Mouse (Mus musculus) fat pad, adult 2 months (tissue): ENCODE results near the gene Rassf6.
A peak's percentile ranks its signal among the peaks of the same experiment; 100 is the strongest.

Source experiments
- DNase-seq: peaks from one replicate; pipeline ENCODE4 v3.0.0-alpha.2; 2011; ENCODE audit warnings: low read depth, low spot score; ENCODE audit errors: extremely low read depth

Rassf6 gene

GRCm38 (mm10) chr5:90640286-90641217 lies at the start of gene Rassf6:
Gene Rassf6 (minus strand): TSS chr5:90640657.
- peak; percentile 42 for DNase-seq

- DNase-seq, result peak; percentile 31
These were observed 49.1 kb upstream of the Rassf6 start for GRCm38 (mm10) chr5:90689426-90690128.

GRCm38 (mm10) chr5:90687913-90688312 lies 47.5 kb upstream of the Rassf6 start:
- no peak for DNase-seq

GRCm38 (mm10) chr5:90684994-90685393 lies 44.5 kb upstream of the Rassf6 start:
- no peak for DNase-seq

GRCm38 (mm10) chr5:90681842-90682241 lies 41.4 kb upstream of the Rassf6 start:
- peak; percentile 36 for DNase-seq

- DNase-seq, result no peak
These were observed 37.1 kb upstream of the Rassf6 start for GRCm38 (mm10) chr5:90677560-90677959.

GRCm38 (mm10) chr5:90661852-90662251 lies 21.4 kb upstream of the Rassf6 start:
- DNase-seq, result no peak

GRCm38 (mm10) chr5:90661436-90661835 lies 21.0 kb upstream of the Rassf6 start:
- DNase-seq, result no peak

GRCm38 (mm10) chr5:90660411-90660810 lies 20.0 kb upstream of the Rassf6 start:
- DNase-seq, result no peak

- no peak for DNase-seq
These were observed 16.2 kb upstream of the Rassf6 start for GRCm38 (mm10) chr5:90656681-90657080.

- no peak for DNase-seq
These were observed 15.4 kb upstream of the Rassf6 start for GRCm38 (mm10) chr5:90655891-90656290.

- no peak for DNase-seq
These were observed 14.3 kb upstream of the Rassf6 start for GRCm38 (mm10) chr5:90654798-90655197.

- DNase-seq, result no peak
These were observed 12.3 kb upstream of the Rassf6 start for GRCm38 (mm10) chr5:90652724-90653123.

GRCm38 (mm10) chr5:90650466-90651150 lies 10.2 kb upstream of the Rassf6 start:
- DNase-seq, result peak; percentile 90

- no peak for DNase-seq
These were observed 7.0 kb upstream of the Rassf6 start for GRCm38 (mm10) chr5:90647473-90647872.

GRCm38 (mm10) chr5:90646398-90646797 lies 5.9 kb upstream of the Rassf6 start:
- DNase-seq, result no peak

- no peak for DNase-seq
These were observed 5.1 kb upstream of the Rassf6 start for GRCm38 (mm10) chr5:90645579-90645978.

GRCm38 (mm10) chr5:90641218-90641610 lies 757 bp upstream of the Rassf6 start:
- DNase-seq, result no peak

- peak; percentile 55 for DNase-seq
These were observed 5.6 kb downstream of the Rassf6 start for GRCm38 (mm10) chr5:90634885-90635284.

- no peak for DNase-seq
These were observed 11.9 kb downstream of the Rassf6 start for GRCm38 (mm10) chr5:90628530-90628929.

- no peak for DNase-seq
These were observed 12.4 kb downstream of the Rassf6 start for GRCm38 (mm10) chr5:90628011-90628410.
